Mouse (Mus musculus) testis, postnatal 10 days (tissue): ENCODE measurements around the gene Pop7.
A peak's percentile ranks its signal among the peaks of the same experiment; 100 is the strongest.

Experiments used
- DNase-seq: peaks from one replicate; pipeline ENCODE4 v3.0.0; 2021; ENCODE audit warnings: low spot score

Pop7 gene

GRCm38 (mm10) chr5:137527413-137527812, 25.1 kb upstream of the Pop7 start:
- DNase-seq, result no peak

GRCm38 (mm10) chr5:137526192-137526936, 24.0 kb upstream of the Pop7 start:
- DNase-seq, result peak; percentile 82

- no peak for DNase-seq
Observed at GRCm38 (mm10) chr5:137525511-137525910, 23.2 kb upstream of the Pop7 start.

GRCm38 (mm10) chr5:137524671-137525070, 22.4 kb upstream of the Pop7 start:
- no peak for DNase-seq

GRCm38 (mm10) chr5:137524251-137524515, 21.9 kb upstream of the Pop7 start:
- no peak for DNase-seq

- DNase-seq, result no peak
Observed at GRCm38 (mm10) chr5:137523396-137524250, 21.3 kb upstream of the Pop7 start.

- DNase-seq, result no peak
Observed at GRCm38 (mm10) chr5:137522711-137523110, 20.4 kb upstream of the Pop7 start.

GRCm38 (mm10) chr5:137521861-137522260, 19.5 kb upstream of the Pop7 start:
- no peak for DNase-seq

- no peak for DNase-seq
Observed at GRCm38 (mm10) chr5:137519691-137520550, 17.6 kb upstream of the Pop7 start.

- peak; percentile 75 for DNase-seq
Observed at GRCm38 (mm10) chr5:137518436-137518835, 16.1 kb upstream of the Pop7 start, which contains the start of gene Gigyf1. Gigyf1 (plus strand) TSS chr5:137518548.

GRCm38 (mm10) chr5:137514811-137515210, 12.5 kb upstream of the Pop7 start:
- no peak for DNase-seq

- DNase-seq, result no peak
Observed at GRCm38 (mm10) chr5:137513951-137514721, 11.8 kb upstream of the Pop7 start.

- DNase-seq, result peak; percentile 72
Observed at GRCm38 (mm10) chr5:137512847-137513794, 10.8 kb upstream of the Pop7 start.

- no peak for DNase-seq
Observed at GRCm38 (mm10) chr5:137511706-137512105, 9.4 kb upstream of the Pop7 start.

GRCm38 (mm10) chr5:137510573-137511390, 8.5 kb upstream of the Pop7 start:
- DNase-seq, result no peak

- DNase-seq, result peak; percentile 88
Observed at GRCm38 (mm10) chr5:137510014-137510501, 7.7 kb upstream of the Pop7 start.

GRCm38 (mm10) chr5:137504041-137504440, 1.7 kb upstream of the Pop7 start:
- no peak for DNase-seq

GRCm38 (mm10) chr5:137502667-137503110, 371 bp upstream of the Pop7 start:
- peak; percentile 89 for DNase-seq

- DNase-seq, result no peak
Observed at GRCm38 (mm10) chr5:137500186-137500585, 2.1 kb downstream of the Pop7 start.
